Mouse (Mus musculus) naive thymus-derived CD4-positive, alpha-beta T cell, adult 2 months (primary cell): Measurements from ENCODE around the gene Hsdl2.
"Not testable (repeated sequence)": the region's sequence is repeated elsewhere in the genome, so short reads cannot be mapped to it uniquely, and the experiment has no call there.

Experiments used
- DNase-seq: peaks from one replicate; pipeline ENCODE4 v3.0.0-alpha.2; 2011; ENCODE audit warnings: low read depth

Hsdl2 gene

GRCm38 (mm10) chr4:59565571-59566188 lies 15.7 kb upstream of the Hsdl2 start:
- DNase-seq: no peak

DNA sequence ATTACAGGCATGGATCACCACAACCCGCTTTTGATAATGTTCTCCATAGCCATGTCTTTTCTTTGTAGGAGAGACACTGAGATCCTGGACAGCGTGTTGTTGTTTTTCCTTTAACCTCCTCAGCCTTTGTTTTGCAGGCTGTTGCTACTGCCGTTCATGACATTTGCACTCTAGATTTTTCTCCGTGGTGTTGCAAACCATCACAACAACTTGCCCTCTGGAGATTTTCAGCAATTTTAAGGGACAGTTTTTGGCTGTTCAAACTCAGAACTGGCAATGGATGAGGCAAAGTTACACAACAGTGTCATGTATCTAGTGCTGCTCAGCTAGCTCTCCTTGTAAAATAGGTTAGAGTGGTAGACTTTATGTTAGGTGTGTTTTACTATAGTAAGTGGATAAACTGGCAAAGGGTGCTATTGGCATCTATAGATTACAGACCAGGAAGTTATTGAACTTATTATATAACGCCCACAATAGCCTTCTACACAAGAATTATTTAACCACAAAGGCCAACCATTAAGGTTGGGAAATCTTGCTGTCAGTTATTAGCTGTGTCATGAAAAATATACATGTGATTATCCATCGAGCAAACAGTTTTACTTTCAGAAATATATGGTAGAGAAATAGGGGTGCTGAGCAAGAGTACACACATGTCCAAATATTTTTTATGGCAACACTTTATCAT lies 13.6 kb upstream of the Hsdl2 start:
- DNase-seq: no peak

DNA sequence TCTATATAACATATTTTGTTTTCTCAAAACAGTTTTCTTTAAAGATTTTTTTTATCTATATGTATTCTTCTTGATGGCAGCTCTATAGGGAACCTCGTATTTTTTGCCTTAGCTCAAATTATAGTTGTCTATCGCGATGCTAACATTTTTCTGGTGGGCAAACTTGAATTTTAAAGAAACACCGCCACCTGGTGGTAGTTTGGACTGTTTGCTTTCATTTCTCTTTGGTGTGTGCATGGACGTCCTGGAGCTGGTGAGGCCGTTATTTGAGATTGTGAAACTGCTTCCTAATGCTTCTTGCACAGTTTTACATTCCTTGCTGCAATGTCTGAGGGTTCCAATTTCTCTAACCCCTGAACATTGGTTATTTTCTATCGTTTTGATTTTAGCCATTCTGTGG lies 11.8 kb upstream of the Hsdl2 start:
- DNase-seq: peak; percentile 89

- not testable (repeated sequence) for DNase-seq
Measured at GRCm38 (mm10) chr4:59570519-59570918, 10.8 kb upstream of the Hsdl2 start.

- DNase-seq: no peak
Measured at GRCm38 (mm10) chr4:59572521-59573118, 8.7 kb upstream of the Hsdl2 start.

DNA sequence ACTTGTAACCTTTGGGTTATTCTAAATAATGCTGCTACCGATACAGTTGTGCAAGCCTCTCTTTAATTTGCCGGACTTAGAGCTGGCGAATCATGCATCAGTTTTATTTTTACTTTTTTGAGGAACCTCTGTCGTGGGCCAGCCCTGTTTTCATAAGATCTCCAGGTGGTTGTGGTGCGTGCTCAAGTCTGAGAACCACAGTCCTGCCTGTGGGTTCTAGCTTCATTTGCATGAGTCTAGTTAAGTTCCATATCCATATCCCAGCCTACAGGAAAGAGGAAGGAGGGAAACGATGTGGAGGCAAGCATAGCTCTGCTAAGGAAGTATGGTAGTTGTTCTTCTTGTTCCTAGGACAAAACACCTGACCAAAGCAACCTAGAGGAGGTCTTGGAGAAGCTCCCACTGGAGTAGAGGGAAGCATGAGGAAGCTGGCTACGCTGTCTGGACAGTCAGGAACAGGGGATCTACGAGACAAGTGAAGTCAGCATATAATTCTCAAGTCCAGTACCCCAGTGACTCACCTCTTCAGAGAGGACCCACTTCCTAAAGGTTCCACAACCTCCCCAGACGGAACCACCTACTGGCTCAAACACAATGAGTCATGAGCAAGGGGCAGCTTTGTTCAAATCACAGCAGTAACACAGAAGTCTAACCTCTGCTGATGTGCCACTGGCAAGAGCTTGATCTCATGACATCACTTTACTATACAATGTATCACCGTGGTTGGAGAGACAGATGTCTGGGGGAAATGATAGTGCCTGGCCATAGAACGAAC lies 6.0 kb upstream of the Hsdl2 start:
- DNase-seq: no peak

GRCm38 (mm10) chr4:59580495-59581281 lies 675 bp upstream of the Hsdl2 start:
- peak; percentile 74 for DNase-seq

- DNase-seq: no peak
Measured at GRCm38 (mm10) chr4:59582186-59582585, 823 bp downstream of the Hsdl2 start.

- DNase-seq: no peak
Measured at GRCm38 (mm10) chr4:59585097-59585496, 3.7 kb downstream of the Hsdl2 start.

GRCm38 (mm10) chr4:59587215-59587871 lies 6.0 kb downstream of the Hsdl2 start:
- DNase-seq: no peak

DNA sequence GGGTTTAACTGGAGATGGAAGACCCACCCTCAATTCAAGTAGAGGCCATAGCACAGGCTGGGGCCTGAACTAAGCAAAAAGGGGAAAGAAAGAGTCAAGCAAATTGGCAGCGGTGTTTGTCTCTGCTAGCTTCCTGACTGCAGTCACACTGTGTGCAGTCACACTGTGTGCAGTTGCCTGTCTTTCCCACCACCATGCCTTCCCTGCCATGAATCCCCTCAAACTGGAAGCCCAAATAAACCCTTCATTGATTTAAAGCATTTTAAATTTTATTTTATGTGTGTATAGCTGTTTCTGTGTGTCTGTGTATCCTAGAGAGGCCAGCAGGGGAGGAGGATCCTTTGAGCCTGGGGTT lies 6.5 kb downstream of the Hsdl2 start:
- DNase-seq: no peak

DNA sequence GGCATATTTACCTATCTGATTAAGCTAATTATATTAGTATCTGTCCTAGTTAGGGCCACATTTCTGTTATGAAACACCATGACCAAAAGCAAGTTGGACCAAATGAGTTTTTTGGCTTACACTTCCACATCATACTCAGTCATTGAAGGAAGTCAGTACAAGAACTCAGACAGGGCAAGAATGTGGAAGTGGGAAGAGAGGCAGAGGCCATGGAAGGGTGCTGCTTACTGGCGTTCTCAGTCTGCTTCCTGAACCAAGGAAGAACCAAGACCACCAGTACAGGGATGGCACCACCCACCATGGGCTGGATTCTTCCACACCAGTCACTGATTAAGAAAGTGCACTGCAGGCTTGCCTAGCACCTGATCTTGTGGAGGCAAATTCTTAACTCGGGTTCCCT lies 13.3 kb downstream of the Hsdl2 start:
- no peak for DNase-seq

GRCm38 (mm10) chr4:59596556-59596955 lies 15.2 kb downstream of the Hsdl2 start:
- no peak for DNase-seq

- no peak for DNase-seq
Measured at GRCm38 (mm10) chr4:59602704-59603103, 21.3 kb downstream of the Hsdl2 start.

DNA sequence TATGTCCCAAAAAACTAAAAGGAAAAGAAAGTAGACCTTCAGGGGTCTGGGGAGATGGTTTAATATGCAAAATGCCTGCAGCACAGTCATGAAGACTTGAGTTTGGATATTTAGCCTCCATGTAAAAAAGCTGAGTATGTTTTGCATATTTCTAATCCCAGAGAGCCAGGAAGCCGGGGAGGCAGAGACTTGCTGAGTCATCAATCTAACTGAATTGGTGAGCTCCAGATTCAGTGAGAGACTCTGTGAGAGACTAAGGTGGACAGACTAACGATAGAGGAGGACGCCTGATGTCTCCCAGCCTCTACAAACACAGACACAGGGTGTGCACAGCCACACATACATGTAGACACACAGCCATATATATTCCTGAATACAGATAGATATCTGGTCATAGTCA lies 23.5 kb downstream of the Hsdl2 start:
- DNase-seq: no peak

DNA sequence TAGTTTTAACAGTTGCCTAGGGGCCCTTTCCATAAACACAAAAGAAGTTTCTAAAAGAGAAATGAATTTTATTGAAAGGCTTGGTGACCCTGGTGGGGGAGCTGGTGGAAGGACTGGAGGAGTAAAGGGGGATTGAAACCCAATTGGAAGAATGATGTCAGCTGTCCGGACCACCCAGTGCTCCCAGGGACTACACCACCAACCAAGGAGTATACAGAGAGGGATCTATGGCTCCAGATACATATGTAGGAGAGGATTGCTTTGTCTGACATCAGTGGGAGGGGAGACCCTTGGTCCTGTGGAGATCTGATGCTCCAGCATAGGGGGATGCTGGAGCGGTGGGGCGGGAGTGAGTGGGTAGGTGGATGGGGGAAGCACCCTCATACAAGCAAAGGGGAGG lies 24.1 kb downstream of the Hsdl2 start:
- DNase-seq: no peak

DNA sequence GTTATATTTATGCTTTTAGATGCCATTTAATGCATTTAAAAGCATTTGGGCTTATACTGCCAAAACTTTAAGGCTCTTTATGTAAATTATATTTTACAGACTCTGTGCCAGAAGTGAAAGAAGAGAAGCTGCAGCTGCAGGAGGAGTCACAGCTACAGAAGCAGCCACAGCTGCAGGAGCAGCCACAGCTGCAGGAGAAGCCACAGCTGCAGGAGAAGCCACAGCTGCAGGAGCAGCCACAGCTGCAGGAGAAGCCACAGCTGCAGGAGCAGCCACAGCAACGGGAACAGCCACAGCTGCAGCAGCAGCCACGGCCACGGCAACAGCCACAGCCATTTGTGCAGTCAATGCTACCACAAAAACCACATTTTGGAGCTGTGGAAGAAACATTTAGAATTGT lies 29.0 kb downstream of the Hsdl2 start:
- no peak for DNase-seq

- DNase-seq: peak; percentile 50
Measured at GRCm38 (mm10) chr4:59614986-59615385, 33.6 kb downstream of the Hsdl2 start.

DNA sequence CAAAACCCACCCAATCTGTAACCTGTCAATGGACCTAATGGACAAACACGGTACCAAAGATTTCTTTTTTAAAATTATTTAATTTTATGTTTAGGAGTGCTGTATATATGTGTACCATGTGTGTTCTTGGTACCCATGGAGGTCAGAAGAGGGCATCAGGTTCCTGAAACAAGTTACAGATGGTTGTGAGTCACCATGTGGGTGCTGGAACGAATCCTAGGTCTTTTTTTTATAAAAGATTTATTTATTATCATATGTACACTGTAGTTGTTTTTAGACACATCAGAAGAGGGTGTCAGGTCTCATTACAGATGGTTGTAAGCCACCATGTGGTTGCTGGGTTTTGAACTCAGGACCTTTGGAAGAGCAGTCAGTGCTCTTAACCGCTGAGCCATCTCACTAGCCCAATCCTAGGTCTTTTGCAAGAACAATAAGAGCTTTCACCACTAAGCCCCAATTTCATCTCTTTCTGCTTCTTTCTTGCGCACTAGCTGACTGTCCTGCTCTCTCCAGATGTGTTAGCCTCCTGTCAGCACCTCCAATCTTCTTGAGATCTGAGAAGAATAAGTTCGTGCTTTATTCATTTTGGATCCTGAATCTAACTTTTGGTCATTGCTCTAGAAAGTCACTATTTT lies 38.4 kb downstream of the Hsdl2 start:
- DNase-seq: no peak

DNA sequence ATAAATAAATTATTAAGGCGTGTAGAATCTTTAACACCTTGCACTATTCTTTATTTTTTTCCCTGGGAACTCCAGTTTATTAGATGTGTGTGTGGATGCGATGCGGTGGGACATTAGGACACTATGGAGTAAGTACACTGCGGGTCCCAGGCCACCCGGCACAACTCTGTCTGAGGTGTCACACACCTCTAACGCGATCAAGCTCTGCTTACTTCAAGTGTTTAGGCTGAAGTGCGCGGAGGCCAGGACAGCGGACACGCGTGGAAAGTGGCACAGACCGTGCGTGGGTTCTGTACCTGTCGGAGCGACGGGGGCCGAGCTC lies 44.3 kb downstream of the Hsdl2 start:
- no peak for DNase-seq
